Mouse (Mus musculus) erythroblast, embryonic 14.5 days (primary cell): ENCODE data around the gene Mybpc3. TPM values are rescaled to one million over a fixed set of nuclear protein-coding genes. Genes with fewer than 3 reads are reported as not detected.

Experiments
- H3K27me3 ChIP-seq: 2 replicates; pipeline ENCODE4 v1.6.1; 2012; ENCODE audit warnings: inconsistent platforms; ENCODE audit not compliant: control insufficient read depth
- H3K36me3 ChIP-seq: 2 replicates; pipeline ENCODE4 v1.6.1; 2012; ENCODE audit warnings: mild to moderate bottlenecking, inconsistent platforms; ENCODE audit not compliant: control insufficient read depth
- H3K4me1 ChIP-seq: 2 replicates; pipeline ENCODE4 v1.6.1; 2012; ENCODE audit warnings: inconsistent platforms; ENCODE audit not compliant: control insufficient read depth
- H3K4me3 ChIP-seq: replicated peaks from 2 replicates; pipeline ENCODE3; 2012; ENCODE audit warnings: moderate library complexity, mild to moderate bottlenecking, inconsistent platforms
- H3K9me3 ChIP-seq: 2 replicates; pipeline ENCODE4 v1.6.1; 2012; ENCODE audit warnings: low read length, inconsistent platforms, mixed read lengths; ENCODE audit not compliant: control insufficient read depth
- GATA1 ChIP-seq: IDR thresholded peaks from 2 replicates; pipeline ENCODE4 v1.6.1; 2012; ENCODE audit warnings: low read length, inconsistent platforms, mixed read lengths
- TAL1 ChIP-seq: IDR thresholded peaks from 3 replicates; pipeline ENCODE4 v1.6.1; 2012; ENCODE audit warnings: low read length, inconsistent platforms, mixed read lengths
- polyA plus RNA-seq: library from polyadenylated mRNA; stranded (reverse); fragments of >175 nt; gene quantifications from 2 replicates; pipeline ENCODE4 v1.2.3, GENCODE M21; 2012

Gene Mybpc3
- polyA plus RNA-seq: 0.01 TPM in 1 of 2 replicates, not detected in the other

GRCm38 (mm10) chr2:91117585-91118275 is at the start of gene Mybpc3:
Mybpc3 (plus strand) TSS chr2:91118144.
- H3K4me3 ChIP-seq: no peak within 1 kb of the TSS
- peaks cover 32% of the 10 kb centered on the region for H3K4me1 ChIP-seq
- no peaks in the 10 kb centered on the region for H3K36me3 ChIP-seq
- TF ChIP-seq GATA1 (no peak), TAL1 (no peak)
- H3K9me3 ChIP-seq: no peaks in the 10 kb centered on the region
- no peaks in the 10 kb centered on the region; the same call in 1 of the 2 replicates for H3K27me3 ChIP-seq

- Histone ChIP-seq H3K4me1 (peaks cover 38% of the 10 kb centered on the region), H3K9me3 (no peaks in the 10 kb centered on the region), H3K36me3 (peaks cover 42% of the 10 kb centered on the region), H3K4me3 (peak overlapping the region; percentile 85), H3K27me3 (no peaks in the 10 kb centered on the region)
- TF ChIP-seq GATA1: no peak
- TF ChIP-seq TAL1: no peak
Observed at GRCm38 (mm10) chr2:91068162-91068871, 49.6 kb upstream of the Mybpc3 start.

GRCm38 (mm10) chr2:91068872-91069165 is 49.1 kb upstream of the Mybpc3 start:
- Histone ChIP-seq H3K27me3 (no peaks in the 10 kb centered on the region), H3K9me3 (no peaks in the 10 kb centered on the region), H3K4me1 (peaks cover 38% of the 10 kb centered on the region), H3K36me3 (peaks cover 37% of the 10 kb centered on the region), H3K4me3 (peak overlapping the region; percentile 85)
- TF ChIP-seq GATA1 (no peak), TAL1 (no peak)

- Histone ChIP-seq H3K36me3 (peaks cover 31% of the 10 kb centered on the region), H3K4me1 (peaks cover 38% of the 10 kb centered on the region), H3K4me3 (peak overlapping the region; percentile 85), H3K27me3 (no peaks in the 10 kb centered on the region), H3K9me3 (no peaks in the 10 kb centered on the region)
- no peak for TF ChIP-seq TAL1
- TF ChIP-seq GATA1: no peak
Observed at GRCm38 (mm10) chr2:91069306-91070000, 48.5 kb upstream of the Mybpc3 start.

GRCm38 (mm10) chr2:91070076-91070800 is 47.7 kb upstream of the Mybpc3 start, which contains the start of gene Slc39a13:
Slc39a13 (minus strand) TSS chr2:91070417.
- no peaks in the 10 kb centered on the region for H3K9me3 ChIP-seq

GRCm38 (mm10) chr2:91071059-91071458 is 46.9 kb upstream of the Mybpc3 start:
- Histone ChIP-seq H3K4me3 (peak overlapping the region; percentile 85), H3K4me1 (peaks cover 33% of the 10 kb centered on the region), H3K9me3 (no peaks in the 10 kb centered on the region), H3K27me3 (no peaks in the 10 kb centered on the region), H3K36me3 (peaks cover 16% of the 10 kb centered on the region)
- TF ChIP-seq TAL1 (no peak), GATA1 (no peak)

More at GRCm38 (mm10) chr2:91070076-91070800, 47.7 kb upstream of the Mybpc3 start, which contains the start of gene Slc39a13:
- peaks cover 24% of the 10 kb centered on the region for H3K36me3 ChIP-seq
- no peak for TF ChIP-seq TAL1
- TF ChIP-seq GATA1: no peak
- H3K4me1 ChIP-seq: peaks cover 38% of the 10 kb centered on the region
- peak within 1 kb of the TSS; percentile 85 for H3K4me3 ChIP-seq
- no peaks in the 10 kb centered on the region for H3K27me3 ChIP-seq

- Histone ChIP-seq H3K36me3 (peaks cover 6% of the 10 kb centered on the region), H3K9me3 (no peaks in the 10 kb centered on the region), H3K4me3 (no peak overlapping the region), H3K27me3 (peaks cover under 1% of the 10 kb centered on the region), H3K4me1 (peaks cover 31% of the 10 kb centered on the region)
- TF ChIP-seq TAL1: no peak
- TF ChIP-seq GATA1: no peak
Observed at GRCm38 (mm10) chr2:91072092-91072491, 45.9 kb upstream of the Mybpc3 start.

GRCm38 (mm10) chr2:91077957-91078313 is 40.0 kb upstream of the Mybpc3 start:
- Histone ChIP-seq H3K9me3 (no peaks in the 10 kb centered on the region), H3K4me3 (no peak overlapping the region), H3K27me3 (peaks cover 21% of the 10 kb centered on the region), H3K36me3 (no peaks in the 10 kb centered on the region), H3K4me1 (peaks cover 14% of the 10 kb centered on the region)
- no peak for TF ChIP-seq GATA1
- no peak for TF ChIP-seq TAL1
